Mouse (Mus musculus) myocyte (in vitro differentiated cells): Measurements from ENCODE around the gene Plcb3. TPM values are rescaled to one million over a fixed set of nuclear protein-coding genes. Genes with fewer than 3 reads are reported as not detected.

Source experiments
- H3K27me3 ChIP-seq: one replicate; pipeline ENCODE4 v1.6.1; 2011; ENCODE audit not compliant: control insufficient read depth, insufficient read depth, insufficient read length
- H3K36me3 ChIP-seq: one replicate; pipeline ENCODE4 v1.6.1; 2011; ENCODE audit not compliant: control insufficient read depth, insufficient read depth
- H3K4me2 ChIP-seq: one replicate; pipeline ENCODE4 v1.6.1; 2011; ENCODE audit warnings: low read depth, control low read depth
- H3K4me3 ChIP-seq: one replicate; pipeline ENCODE4 v1.5.1; 2011; ENCODE audit warnings: mild to moderate bottlenecking, control low read depth, moderate library complexity
- H3K79me2 ChIP-seq: one replicate; pipeline ENCODE4 v1.6.1; 2011; ENCODE audit not compliant: control insufficient read depth, insufficient read depth
- H3ac ChIP-seq: one replicate; pipeline ENCODE4 v1.6.1; 2011; ENCODE audit not compliant: control insufficient read depth, insufficient read length
- CEBPB ChIP-seq: IDR thresholded peaks from 2 replicates; pipeline ENCODE4 v1.6.1; 2011; ENCODE audit warnings: mild to moderate bottlenecking, moderate library complexity; ENCODE audit not compliant: poor library complexity, insufficient read depth, severe bottlenecking
- E2F4 ChIP-seq: IDR thresholded peaks from one replicate; pipeline ENCODE4 v1.6.1; 2011; ENCODE audit warnings: mild to moderate bottlenecking, control low read depth, moderate library complexity; ENCODE audit not compliant: insufficient read depth
- MAX ChIP-seq: IDR thresholded peaks from one replicate; pipeline ENCODE4 v1.6.1; 2011; ENCODE audit warnings: low read depth, mild to moderate bottlenecking, control low read depth
- MYOD1 ChIP-seq, 3 experiments: IDR thresholded peaks; one replicate each; pipeline ENCODE4 v1.6.1; 2011; ENCODE audit warnings: control low read depth in 2 of 3, low read depth in 2 of 3, mild to moderate bottlenecking in 2 of 3, moderate library complexity in 1 of 3; ENCODE audit not compliant: insufficient read length in 2 of 3, control insufficient read depth in 1 of 3
- MYOG ChIP-seq, 3 experiments: IDR thresholded peaks; one replicate each; pipeline ENCODE4 v1.6.1; 2011; ENCODE audit warnings: control low read depth in 2 of 3, low read depth in 2 of 3, mild to moderate bottlenecking in 2 of 3; ENCODE audit not compliant: insufficient read length in 2 of 3, control insufficient read depth in 1 of 3, insufficient read depth in 1 of 3
- POLR2A ChIP-seq: IDR thresholded peaks from one replicate; pipeline ENCODE4 v1.6.1; 2011; ENCODE audit warnings: low read depth, mild to moderate bottlenecking, control low read depth, moderate library complexity; ENCODE audit not compliant: insufficient read length
- POLR2AphosphoS2 ChIP-seq: IDR thresholded peaks from one replicate; pipeline ENCODE4 v1.6.1; 2011; ENCODE audit warnings: low read depth, control low read depth; ENCODE audit not compliant: insufficient read length
- REST ChIP-seq: IDR thresholded peaks from one replicate; pipeline ENCODE4 v1.6.1; 2011; ENCODE audit warnings: mild to moderate bottlenecking, control low read depth, moderate library complexity; ENCODE audit not compliant: insufficient read depth, insufficient read length
- SRF ChIP-seq: IDR thresholded peaks from one replicate; pipeline ENCODE4 v1.6.1; 2011; ENCODE audit warnings: low read depth; ENCODE audit not compliant: control insufficient read depth, insufficient read length
- TCF12 ChIP-seq: IDR thresholded peaks from one replicate; pipeline ENCODE4 v1.6.1; 2011; ENCODE audit warnings: mild to moderate bottlenecking, control low read depth; ENCODE audit not compliant: poor library complexity, insufficient read depth, severe bottlenecking
- TCF3 ChIP-seq: IDR thresholded peaks from one replicate; pipeline ENCODE4 v1.6.1; 2011; ENCODE audit warnings: low read depth, control low read depth; ENCODE audit not compliant: insufficient read length
- USF1 ChIP-seq: IDR thresholded peaks from one replicate; pipeline ENCODE4 v1.6.1; 2011; ENCODE audit warnings: low read depth, mild to moderate bottlenecking, control low read depth, moderate library complexity
- polyA plus RNA-seq: library from polyadenylated mRNA; unstranded; fragments of >200 nt; fragmentation: generic; extraction: Trizol; gene quantifications from one replicate; pipeline ENCODE4 v1.2.1, GENCODE M21; 2012; ENCODE audit warnings: missing spikeins

The Plcb3 gene
- polyA plus RNA-seq, 1 experiment: 34.3 TPM

DNA sequence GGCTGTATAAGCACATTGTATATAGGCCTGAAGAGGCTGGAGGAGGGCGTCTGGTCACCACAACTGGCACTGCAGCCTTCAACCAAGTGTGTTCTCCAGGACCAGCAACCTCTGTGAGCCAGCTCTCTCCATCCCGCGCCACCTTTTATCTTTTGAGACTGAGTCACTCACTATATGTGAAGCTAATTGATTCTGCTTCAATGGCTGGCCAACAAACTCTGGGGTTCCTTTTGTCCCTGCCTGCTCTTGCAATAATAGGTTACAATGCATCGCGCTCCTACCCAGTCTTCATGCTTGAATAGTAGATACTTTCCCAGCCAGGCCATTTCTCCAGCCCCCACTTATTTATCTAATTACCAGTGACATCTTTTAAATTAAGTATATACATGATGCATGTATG lies 7.4 kb upstream of the Plcb3 start:
- Histone ChIP-seq H3K79me2 (peaks cover 15% of the 10 kb centered on the region), H3K4me3 (no peak overlapping the region), H3K36me3 (peaks cover 8% of the 10 kb centered on the region), H3ac (no peak overlapping the region), H3K4me2 (no peak overlapping the region), H3K27me3 (no peaks in the 10 kb centered on the region)
- TF ChIP-seq USF1 (no peak), POLR2AphosphoS2 (no peak), SRF (no peak), MAX (no peak), CEBPB (no peak), TCF3 (no peak), REST (no peak)

DNA sequence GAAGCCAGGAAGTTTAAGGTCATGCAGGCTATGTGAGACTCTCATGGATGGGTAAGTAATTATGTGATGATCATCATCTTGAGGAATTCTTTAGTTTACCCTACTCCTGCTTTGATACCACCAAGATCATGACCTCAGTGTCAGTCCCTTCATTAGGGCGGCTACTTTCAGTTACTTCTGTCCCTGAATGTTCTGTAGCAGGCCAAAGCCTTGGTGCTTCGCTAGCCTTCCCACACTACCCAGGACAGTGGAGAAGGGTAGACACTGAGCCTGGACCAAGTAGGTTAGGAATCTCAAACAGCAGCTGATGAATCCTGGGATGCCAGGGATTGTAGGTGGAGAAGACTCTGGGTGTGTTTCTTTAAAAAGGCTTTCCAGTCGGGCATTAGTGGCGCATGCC lies 5.2 kb upstream of the Plcb3 start:
- Histone ChIP-seq H3K79me2 (peaks cover 36% of the 10 kb centered on the region), H3ac (no peak overlapping the region), H3K4me2 (peak overlapping the region; percentile 92), H3K27me3 (no peaks in the 10 kb centered on the region), H3K4me3 (peak overlapping the region; percentile 83), H3K36me3 (peaks cover 14% of the 10 kb centered on the region)
- TF ChIP-seq MAX (no peak), POLR2A (no peak), CEBPB (no peak), POLR2AphosphoS2 (peak; percentile 65)

DNA sequence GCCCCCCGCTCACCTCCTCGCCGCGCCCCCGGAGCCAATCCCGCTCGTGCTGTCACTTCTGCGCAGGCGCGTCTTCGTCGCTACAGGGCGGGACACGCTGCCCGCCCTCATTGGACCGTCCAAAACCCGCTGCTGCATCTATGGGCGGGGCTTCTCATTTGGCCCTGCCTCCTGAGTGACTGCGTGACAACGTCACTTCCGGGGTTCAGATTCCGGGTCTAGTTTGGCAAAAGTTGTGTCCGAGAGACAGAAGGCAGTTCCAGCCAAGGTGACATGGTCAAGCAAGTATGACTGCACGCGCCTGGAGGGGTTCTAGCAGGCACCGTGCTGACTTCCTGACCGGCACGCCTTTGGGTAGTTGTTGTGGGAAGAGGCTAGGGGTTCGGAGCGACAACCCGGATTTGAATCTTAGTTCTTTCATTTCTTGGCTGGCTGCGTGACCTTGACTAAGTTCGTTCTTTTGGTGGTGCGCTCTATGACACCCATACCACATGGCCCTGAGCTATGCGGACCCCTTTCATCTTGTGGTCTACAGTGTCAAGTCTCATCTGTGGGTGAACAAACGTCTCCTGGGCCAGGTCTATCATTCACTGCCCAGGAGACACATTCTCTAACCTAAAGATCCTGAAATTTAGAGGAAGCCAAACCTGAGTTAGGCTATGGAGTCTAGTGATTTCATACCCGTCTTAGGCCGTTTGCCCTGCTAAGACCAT lies 4.3 kb upstream of the Plcb3 start, which contains the start of gene Fkbp2:
Gene Fkbp2 (minus strand): TSS at position 121 of the 713 bp plus-strand sequence.
- peaks cover 14% of the 10 kb centered on the region for H3K36me3 ChIP-seq
- TF ChIP-seq TCF3 (no peak), SRF (peak; percentile 62), POLR2A (peak; percentile 99), REST (peak; percentile 30), E2F4 (peak; percentile 75), MYOD1 (IDR thresholded peaks at IDR 0.05; ENCODE audit: control insufficient read depth in 1 of 3, insufficient read length in 2 of 3, low read depth in 2 of 3) (no peak), POLR2AphosphoS2 (peak; percentile 99), MAX (no peak), CEBPB (no peak), USF1 (no peak), TCF12 (no peak), MYOG (IDR thresholded peaks at IDR 0.05; ENCODE audit: control insufficient read depth in 1 of 3, insufficient read depth in 1 of 3, insufficient read length in 2 of 3, low read depth in 2 of 3) (no peak)

DNA sequence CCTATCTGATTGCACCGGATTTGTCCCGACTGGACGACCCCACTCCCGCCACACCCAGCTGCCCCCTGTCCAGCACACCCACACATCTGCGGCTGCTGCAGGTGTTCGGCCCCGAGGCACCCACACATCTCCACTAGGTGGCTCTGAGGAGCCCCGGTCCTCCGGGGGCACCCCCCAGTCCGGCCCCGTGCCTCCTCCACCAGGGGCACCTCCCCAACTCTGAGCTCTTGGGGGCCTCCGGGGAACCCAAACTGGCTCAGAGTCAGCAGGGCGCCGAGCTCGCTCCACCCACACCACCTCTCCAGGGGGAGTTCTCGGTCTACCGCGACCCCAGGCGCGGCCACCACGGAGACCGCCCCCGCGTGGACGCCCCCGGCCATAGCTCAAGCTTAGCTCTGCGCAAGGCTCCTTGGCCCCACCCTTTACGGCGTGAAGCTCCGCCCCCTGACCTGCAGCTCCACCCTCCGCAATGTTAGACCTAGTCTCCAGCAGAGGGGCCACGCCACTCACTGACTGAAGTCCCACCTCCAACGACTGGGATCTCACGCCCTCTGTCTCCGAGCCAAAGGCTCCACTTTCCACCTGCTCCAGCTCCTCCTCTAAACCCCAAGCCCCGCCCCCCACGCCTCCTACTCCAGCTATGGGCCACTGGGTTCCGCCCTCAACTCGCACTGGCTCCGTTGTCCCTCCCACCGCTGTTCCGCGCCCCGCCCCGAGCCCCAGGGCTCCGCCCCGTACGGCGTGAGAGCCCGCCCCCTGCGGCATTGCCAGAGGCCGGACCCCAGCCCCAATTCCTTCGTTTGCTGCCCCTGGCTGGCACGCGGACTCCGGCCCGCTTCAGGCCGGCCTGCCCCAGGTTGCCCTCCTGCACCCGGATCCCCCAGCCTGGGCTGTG lies 3.5 kb upstream of the Plcb3 start:
- Histone ChIP-seq H3ac (peak overlapping the region; percentile 50), H3K4me3 (peak overlapping the region; percentile 83), H3K36me3 (peaks cover 14% of the 10 kb centered on the region), H3K27me3 (no peaks in the 10 kb centered on the region), H3K4me2 (peak overlapping the region; percentile 100), H3K79me2 (peaks cover 46% of the 10 kb centered on the region)
- TF ChIP-seq MYOG (IDR thresholded peaks at IDR 0.05; ENCODE audit: control insufficient read depth in 1 of 3, insufficient read depth in 1 of 3, insufficient read length in 2 of 3, low read depth in 2 of 3) (peak; percentile 22 to 69 (median 46)), POLR2AphosphoS2 (peak; percentile 85), CEBPB (no peak), MYOD1 (IDR thresholded peaks at IDR 0.05; ENCODE audit: control insufficient read depth in 1 of 3, insufficient read length in 2 of 3, low read depth in 2 of 3) (peak in 2 of 3 experiments; percentile 58 to 72), SRF (no peak), TCF3 (peak; percentile 10), POLR2A (peak; percentile 62), USF1 (no peak)

More for the DNA sequence above, 4.3 kb upstream of the Plcb3 start, which contains the start of gene Fkbp2:
- peak within 1 kb of the TSS; percentile 83 for H3K4me3 ChIP-seq
- H3K79me2 ChIP-seq: peaks cover 44% of the 10 kb centered on the region
- peak within 1 kb of the TSS; percentile 100 for H3K4me2 ChIP-seq
- peak within 1 kb of the TSS; percentile 50 for H3ac ChIP-seq
- no peaks in the 10 kb centered on the region for H3K27me3 ChIP-seq

DNA sequence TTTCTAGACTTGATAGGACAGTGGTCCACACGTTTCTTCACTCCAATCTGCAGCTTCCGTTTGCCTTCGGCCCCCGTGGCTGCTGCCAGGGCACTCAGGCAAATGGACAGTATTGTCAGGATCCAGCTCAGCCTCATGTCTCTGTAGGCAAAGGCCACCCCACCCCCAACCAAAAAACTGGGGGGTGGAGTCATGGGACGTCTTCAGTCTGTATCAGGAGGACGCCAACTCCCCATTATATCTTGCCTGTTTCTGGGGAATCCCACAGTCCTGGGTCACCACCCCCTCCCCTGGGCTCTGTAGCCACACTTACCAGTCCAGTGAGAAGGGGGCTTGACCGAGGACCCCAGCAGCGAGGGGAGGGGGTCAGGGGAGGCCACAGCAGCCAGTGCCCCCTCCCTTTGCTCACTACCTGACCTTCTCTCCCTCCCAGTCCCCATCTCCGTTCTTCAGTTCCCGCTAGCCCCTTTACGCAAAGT lies 2.8 kb upstream of the Plcb3 start:
- Histone ChIP-seq H3K4me2 (peak overlapping the region; percentile 100), H3ac (peak overlapping the region; percentile 50), H3K36me3 (peaks cover 11% of the 10 kb centered on the region), H3K4me3 (peak overlapping the region; percentile 83), H3K79me2 (peaks cover 46% of the 10 kb centered on the region), H3K27me3 (no peaks in the 10 kb centered on the region)
- no peak for TF ChIP-seq MYOD1 (IDR thresholded peaks at IDR 0.05; ENCODE audit: control insufficient read depth in 1 of 3, insufficient read length in 2 of 3, low read depth in 2 of 3)
- peak; percentile 89 for TF ChIP-seq POLR2AphosphoS2
